Mouse (Mus musculus) layer of hippocampus, postnatal 36 days (tissue): ENCODE results near the gene Sh3bgrl. TPM values are rescaled to one million over a fixed set of nuclear protein-coding genes. Genes with fewer than 3 reads are reported as not detected.
"Not testable (repeated sequence)": the region's sequence is repeated elsewhere in the genome, so short reads cannot be mapped to it uniquely, and the experiment has no call there.

Experiments used
- DNase-seq, 2 experiments: peaks; one replicate each; pipeline ENCODE4 v3.0.0; 2022
- total RNA-seq, 2 experiments: library from RNA; stranded (reverse); gene quantifications; 2 replicates each; pipeline ENCODE4 v1.2.3; 2021

Sh3bgrl gene
- 10 to 100 TPM; 84.8 to 93.0 TPM for total RNA-seq

DNA sequence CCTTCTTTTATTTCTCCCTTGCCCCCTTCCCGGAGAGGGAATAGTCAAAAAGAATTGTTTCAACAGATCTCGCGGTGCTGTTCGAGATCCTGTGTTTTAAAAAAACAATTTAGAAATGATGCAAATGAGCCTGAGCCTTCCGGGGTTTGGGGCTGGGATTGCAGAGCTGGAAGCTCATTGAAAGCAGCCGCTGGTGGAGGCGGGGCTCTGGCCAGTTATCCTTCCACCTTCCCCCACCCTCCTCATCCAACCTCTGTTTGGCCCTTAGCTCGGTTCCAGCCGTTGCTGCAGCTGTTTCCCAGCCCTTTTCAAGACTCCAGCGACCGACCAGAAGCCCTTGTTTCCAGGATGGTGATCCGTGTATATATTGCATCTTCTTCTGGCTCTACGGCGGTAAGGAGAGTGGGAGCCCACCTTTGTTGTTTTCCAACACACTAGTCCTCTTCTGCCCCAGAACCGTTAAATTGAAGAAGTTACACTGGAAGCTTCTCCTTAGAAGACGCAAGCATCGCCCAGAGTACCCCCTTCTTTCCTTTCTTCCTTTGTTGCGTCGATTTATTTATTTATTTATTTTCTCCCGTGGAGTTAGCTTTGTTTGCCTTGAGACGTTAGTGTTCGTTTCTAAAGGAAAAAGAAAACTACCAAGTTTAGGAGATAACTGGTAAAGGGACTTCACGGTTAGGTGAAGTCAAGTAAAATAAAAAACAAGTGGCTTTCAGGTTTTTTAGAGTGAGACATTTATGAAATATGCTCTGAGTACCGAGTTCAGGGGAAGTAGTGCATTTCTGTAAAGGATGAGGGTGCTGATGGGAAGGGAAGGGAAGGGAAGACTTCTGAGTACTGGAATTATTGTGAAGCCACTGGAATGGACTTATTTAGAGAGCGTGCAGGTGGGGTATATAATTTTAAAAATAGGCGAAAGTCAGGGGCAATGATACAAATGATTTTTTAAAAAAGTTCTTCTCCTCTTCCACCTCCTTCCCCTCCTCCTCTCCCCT is at the start of gene Sh3bgrl:
Gene Sh3bgrl (plus strand): TSS at position 121 of the 998 bp plus-strand sequence.
- DNase-seq = peak; percentile 22 to 41

DNA sequence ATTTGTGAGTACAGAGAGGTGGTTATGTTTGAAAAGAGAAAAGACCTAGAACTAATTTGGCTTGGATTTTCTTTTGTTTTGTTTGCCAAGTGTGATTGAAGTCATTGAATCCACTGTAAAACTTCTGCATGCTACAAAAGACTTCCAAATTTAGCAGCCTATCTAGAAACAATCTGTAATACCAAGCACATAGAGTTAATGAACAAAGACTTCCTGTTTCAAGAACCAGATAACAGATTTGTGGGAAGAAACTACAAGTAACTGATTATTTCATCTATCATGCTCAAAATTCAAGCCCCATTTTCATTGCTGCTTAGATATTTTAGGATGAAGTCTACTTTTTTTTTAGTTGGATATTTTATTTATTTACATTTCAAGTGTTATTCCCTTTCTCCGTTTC is 47.4 kb upstream of the Sh3bgrl start:
- no peak for DNase-seq

DNA sequence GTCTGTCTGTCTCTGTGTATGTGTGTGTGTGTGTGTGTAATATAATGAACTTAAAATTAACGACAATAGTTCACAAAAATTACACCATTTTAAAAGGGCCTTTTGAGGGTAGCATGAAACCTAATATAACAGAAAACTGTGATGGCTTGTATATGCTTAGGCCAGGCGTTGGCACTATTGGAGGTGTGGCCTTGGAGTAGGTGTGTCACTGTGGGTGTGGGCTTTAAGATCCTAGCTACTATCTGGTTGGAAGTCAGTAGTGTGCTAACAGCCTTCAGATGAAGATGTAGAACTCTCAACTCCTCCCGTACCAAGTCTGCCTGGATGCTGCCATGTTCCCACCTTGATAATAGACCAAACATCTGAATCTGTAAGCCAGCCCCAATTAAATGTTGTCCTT is 23.4 kb upstream of the Sh3bgrl start:
- no peak for DNase-seq

DNA sequence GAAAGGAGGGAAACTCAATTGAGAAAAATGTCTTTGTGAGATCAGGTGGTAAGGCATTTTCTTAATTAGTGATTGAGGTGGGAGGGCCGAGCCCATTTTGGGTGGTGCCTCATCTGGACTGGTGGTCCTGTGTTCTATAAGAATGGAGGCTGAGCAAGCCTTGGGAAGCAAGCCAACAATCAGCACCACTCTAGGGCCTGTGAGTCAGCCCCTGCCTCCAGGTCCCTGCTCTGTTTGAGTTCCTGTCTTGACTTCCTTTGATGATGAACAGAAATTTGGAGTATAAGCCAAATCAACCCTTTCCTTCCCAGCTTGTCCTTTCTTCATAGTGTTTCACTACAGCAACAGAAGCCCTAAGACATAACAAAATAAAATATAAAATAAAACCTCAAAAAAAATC is 19.4 kb upstream of the Sh3bgrl start:
- no peak for DNase-seq

DNA sequence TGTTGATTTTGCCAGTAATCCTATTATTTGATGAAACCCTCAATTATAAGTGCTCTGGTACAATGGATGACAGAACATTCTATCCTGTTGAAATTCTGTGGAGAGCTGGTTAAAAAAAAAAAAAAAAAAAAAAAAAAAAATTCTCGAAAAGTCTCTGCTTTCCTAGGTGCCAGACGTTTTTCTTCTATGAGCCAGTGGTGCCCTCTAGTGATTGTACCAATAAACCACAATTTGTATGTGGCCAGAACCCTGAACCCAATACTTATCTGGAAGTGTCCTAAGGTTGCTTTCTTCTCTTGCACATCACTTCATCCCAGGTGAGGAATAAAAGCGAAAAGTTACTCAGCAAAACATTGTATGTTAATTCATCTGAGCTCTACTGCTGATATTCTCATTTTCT is 18.8 kb upstream of the Sh3bgrl start:
- DNase-seq = no peak

DNA sequence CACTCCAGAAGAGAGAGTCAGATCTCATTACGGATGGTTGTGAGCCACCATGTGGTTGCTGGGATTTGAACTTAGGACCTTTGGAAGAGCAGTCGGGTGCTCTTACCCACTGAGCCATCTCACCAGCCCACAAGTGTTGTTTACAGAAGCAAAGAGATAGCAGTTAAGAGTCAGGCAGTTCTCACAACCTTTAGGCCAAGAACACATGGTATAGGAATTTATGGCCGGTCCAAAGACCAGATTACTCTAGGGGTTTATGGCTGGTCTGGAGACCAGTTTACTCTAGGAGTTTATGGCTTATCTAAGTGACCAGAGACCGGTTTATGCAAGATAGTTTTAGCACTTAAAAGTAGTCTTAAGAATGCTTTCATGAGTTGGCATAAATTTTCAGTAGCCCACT is 15.8 kb upstream of the Sh3bgrl start:
- DNase-seq = not testable (repeated sequence)

DNA sequence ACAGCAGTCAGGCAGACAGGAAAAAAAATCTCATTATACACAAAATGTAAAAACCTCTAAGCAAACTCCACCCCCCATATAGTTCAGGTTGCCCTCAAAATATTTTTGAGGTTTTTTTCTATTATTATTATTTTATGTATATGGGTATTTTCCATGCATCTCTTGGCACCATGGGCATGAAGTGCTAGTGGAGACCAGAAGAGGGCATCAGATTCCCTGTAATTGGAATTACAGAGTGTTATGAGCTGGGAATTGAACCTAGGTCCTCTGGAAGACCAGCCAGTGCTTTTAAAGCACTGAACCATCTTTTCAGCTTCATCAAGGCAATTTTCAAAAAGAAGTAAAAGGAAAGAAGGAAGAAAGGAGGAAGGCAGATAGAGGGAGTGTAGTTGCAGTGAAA is 8.1 kb upstream of the Sh3bgrl start:
- no peak for DNase-seq

DNA sequence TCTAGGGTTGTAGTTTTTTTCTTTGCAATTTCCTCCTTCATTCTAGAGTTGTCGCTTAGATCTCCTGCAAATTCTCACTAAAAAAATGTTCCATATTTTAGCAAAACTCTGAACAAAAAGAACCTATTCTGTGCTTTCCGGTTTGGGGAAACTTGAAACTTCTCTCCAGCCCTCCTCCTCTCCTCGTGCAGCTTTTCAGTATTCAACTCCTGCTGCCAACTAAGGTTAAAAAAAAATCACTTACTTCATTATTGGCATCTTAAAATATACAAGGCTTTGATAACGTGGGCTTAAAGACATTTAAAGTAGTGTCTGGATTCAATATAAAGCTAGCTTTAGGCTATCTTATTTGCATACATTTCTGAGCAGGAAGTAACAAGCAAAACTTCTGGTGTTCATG is 365 bp upstream of the Sh3bgrl start:
- no peak for DNase-seq

DNA sequence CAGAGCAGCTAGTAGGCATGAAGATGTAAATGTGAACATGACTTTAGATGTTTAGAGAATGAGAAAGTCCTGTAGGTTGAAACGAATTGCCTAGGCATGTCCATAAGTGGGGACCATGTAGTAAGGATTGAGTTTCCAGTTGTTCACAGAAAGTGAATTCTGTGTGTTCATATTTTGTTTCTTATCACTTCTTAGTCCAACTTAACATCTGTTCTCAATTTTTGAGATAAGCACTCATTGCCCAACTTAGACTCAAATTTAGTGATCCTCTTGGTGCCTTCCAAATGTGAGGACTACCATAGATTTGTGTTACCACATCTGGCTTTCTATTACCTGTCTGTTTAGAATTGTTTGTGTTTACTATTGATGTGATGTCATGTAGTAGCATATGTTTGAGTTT is 3.3 kb downstream of the Sh3bgrl start:
- DNase-seq = no peak

DNA sequence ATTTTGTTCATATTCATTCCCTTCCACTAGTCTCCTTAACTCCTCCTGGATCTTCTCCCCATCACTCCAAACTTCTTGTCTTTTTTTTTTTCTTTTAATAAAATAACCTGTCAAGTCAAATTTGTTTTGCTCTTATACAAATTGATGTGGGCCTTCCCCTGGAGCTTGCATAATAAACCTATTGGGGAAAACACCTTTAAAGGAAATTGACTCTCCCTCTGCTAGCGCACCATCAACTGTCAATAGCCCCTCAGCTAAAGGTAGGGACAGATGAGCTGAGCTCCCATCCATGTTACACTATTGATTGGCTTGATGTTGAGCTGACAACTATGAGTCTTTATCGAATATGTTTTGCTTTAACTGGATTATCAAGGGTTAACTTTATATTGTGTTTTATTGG is 5.3 kb downstream of the Sh3bgrl start:
- DNase-seq = no peak

DNA sequence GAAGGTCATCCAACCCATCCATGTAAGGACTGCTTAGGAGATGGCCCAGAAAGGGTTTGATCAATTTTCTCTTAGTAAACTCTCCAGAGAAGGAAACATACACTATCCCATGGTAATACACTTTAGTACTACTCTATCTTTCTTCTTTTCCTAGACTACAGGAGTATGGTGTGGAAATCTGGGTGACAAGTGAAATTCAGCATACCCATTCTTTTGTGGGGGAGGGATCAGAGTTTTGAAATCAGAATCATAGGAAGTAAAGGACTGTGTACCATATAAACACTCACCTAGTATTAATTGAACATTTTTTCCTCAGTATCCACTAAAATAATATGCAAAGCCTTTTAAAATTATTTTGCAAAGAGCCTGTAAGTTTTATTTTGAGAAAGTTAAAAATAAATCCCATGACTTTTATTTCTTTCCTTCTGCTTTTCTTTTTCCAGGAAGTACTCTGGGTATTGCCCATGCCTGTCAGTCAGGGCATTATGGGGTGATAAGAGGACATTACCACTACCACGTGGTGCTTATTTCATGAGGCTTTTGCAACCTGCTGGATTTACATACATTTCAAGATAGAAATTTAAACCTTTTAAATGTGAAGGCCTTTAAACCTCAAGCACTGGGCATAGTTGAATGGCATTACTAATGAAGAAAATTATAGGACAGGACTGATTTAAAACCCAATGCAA is 13.1 kb downstream of the Sh3bgrl start:
- DNase-seq = no peak

DNA sequence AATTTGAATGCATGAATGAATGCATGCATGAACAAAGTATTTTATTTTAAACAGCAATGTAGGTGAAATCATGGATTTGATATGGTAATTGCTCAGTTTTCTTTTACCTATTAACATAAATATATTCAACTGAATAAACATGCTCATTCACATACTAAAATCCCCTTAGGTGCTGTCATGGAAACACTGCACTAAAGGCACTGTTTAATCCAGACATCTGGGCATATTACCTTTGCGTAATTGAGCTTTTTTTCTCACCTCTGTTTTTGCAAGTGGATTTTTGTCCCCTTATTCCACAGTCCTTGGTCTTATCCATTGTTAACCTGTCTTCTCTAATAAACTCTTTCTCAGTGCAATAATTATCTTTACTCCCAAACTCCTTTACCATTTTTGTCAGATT is 17.7 kb downstream of the Sh3bgrl start:
- DNase-seq = no peak

DNA sequence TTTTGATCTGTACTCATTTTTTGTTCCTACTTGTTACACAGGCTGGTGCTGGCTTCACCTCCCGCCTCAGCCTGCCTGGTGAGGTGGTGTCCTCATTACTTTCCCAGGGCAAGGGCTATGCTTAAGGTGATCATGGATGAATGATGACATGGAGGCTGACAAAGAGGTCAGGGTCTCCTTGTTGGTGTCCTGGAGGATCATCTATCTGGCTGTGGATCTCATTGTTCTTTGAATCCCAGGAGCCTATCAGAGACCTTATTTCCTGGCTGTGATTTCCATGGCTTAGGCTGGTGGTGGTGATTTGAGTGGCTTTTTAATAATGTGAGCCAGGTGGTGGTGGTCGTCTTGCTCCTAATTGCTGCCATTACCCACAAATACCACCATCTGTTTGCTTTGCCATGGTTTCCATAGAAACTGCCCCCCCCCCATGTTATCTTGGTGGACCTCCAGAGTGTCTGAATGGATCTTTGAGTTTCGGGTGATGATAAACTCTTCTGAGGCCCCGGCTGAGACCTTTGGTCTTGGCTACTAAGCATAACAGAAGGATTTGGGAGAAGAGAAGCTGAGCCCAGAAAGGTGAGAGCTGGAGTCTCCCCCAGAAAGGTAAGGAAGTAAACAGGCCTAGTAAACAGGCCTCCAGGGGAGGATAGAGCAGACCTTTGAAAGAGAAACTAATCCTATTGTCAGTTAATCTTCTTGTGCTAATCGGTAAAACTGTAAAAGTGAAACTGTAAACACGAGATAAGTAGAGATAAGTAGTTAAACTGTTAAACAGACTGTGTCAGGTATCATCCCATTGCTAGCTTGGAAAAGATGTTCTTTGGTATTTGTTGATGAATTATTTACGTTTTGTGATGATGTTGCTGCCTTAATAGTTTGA is 18.5 kb downstream of the Sh3bgrl start:
- no peak for DNase-seq

DNA sequence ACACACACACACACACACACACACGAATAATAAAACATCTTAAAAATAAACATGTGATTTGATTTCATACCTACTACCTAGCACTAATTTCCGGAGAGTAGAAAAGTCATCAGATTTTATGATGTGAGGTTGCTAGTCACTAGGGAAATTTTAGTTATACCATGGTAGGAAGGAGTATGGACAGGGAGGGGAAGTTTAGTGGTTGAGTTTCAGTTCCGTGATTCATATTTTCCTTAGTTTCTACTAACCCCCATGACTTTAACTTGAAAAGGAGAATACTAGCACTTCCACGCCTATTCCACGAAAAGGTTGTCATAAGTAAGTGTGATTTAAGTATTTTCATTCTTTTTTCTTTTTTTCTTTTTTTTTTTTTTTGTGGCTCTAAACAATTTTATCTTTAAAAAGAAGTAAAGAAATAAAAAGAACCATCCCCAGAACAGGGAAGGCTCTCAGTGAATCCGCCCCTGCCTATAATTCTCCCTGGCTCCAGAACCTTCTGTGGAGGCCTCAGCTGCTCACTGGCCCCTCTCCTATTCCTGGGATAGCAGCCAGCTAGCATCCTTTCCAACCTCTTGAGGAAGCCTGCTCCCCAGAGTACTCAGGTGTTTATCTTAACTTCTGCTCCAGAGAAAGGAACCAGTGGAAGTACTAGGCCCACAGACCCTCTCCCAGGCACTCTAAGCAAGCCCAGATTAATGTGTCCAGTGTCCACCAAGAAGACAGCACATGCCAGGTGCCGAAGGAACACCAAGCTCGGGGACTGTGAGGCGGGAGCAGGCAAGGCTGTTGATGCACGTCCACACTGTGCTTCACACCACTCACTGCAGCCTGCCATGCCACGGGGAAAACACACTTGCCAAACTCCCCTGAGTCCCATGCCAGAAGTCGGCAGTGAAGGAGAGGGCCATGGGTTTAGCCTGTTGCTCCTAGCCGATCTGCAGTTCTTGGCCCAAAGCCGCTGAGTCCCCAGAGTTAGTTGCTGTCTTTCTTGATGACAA is 25.0 kb downstream of the Sh3bgrl start:
- DNase-seq = no peak

DNA sequence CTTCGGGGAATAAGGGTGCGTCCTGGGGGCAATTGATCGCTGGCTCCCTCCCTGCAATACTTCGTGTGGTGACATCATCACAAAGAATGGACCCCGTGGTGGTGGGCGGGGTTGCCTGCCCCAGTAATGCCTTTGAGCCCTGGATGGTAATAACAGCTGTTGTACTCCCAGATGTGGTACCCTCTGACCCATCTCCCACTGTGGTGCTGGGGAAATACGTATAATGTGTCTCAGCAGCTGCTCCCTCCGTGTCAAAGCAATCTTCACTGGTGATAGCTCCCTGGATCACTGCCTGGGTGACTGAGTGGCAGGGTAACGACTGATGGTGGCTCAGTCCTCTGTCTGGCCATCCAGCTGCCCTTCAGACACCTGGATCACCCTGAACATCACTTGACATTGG is 26.0 kb downstream of the Sh3bgrl start:
- DNase-seq = no peak

DNA sequence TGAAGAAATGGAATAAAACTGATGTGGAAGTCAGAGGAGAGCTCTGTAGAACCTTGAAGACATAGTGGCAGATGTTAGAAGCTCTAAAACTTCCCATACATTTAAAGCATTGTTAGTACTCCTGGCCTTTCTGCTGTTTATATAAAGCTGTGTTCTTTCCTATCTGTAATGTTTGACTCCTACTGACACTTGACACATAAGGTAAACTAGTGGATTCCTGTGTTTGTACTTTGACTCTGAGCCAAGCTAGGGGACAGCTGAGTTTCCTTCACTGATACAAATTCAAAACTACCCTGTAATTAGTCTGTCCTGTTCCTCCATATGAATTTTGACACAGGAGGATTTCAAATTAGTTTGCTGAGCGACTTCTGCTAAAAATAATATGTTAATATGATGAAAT is 27.5 kb downstream of the Sh3bgrl start:
- DNase-seq = no peak

DNA sequence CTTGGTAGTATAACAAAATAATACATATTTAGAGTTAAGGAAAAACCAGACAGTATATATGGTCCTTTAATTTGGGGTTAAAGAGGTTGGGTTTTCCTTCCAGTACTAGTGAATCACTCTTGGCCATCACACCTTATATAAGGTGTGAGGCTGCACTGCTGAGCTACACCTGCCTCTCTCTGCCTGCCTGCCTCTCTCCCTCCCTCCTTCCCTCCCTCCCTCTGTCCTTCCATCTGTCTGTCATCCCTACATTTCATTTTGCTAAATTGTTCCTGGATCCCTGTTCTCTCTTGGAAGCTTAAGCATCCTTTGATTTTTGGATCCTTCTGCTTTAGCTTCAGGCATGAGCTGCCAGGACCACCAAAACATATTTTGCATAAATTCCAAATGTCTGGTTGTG is 28.6 kb downstream of the Sh3bgrl start:
- no peak for DNase-seq

DNA sequence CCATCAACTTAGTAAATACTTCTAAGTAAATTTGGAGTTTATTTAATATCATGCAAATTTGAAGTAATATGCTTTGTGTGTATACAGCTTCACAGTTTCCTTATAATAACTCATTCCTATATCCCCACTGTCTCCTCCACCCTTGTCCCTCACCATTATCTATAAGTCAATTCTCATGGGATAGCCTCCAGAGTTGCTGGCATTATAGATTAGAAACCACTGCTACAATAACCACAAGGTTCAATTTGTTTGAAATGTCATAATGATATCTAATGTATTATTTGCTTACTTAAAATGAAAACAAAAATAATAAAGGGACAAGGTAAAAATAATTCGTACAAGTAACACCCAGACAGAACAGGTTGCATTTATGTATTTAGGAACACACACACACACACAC is 31.7 kb downstream of the Sh3bgrl start:
- DNase-seq = no peak

DNA sequence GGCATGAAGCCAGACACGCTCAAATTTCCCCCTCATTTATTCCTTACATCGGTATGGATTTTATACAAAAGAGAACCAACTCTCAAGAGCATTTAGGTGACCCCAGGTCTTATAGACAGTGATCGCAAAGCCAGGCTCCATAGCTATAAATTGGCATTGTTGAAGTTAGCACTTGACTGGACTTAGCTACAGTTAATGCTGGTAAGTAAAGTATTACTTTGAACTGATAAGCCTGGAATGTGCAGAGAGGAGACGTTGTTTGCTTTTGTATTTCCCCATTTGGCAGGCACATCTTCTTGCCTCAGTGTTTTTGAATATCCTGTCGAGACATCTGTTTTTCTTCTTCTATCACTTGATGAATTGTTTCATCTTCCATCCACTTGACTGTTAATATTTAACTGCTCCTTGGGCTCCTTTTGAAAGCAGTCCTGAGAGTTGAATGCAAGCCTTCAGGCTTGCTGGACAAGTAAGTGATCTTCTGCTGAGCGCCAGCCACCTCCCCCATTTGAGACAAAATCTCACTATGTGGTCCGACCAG is 32.5 kb downstream of the Sh3bgrl start:
- DNase-seq = no peak

DNA sequence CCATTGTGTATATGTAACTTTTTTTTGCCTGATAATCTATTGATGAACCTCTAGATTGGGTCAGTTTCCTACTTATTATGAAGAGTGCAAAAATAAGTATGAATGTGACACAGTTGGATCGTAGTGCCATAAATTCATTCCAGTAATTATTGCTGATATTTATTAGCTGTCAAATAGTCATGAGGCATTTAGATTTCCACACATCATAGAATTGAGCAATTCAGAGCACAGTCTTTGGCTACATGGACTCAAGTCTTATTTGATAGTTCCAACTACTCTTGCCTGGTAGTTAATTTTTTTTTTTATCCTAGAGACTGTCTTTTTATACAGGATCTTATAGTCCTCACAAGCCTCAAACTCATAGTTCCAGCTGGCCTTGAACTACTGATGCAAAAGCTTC is 34.9 kb downstream of the Sh3bgrl start:
- no peak for DNase-seq

DNA sequence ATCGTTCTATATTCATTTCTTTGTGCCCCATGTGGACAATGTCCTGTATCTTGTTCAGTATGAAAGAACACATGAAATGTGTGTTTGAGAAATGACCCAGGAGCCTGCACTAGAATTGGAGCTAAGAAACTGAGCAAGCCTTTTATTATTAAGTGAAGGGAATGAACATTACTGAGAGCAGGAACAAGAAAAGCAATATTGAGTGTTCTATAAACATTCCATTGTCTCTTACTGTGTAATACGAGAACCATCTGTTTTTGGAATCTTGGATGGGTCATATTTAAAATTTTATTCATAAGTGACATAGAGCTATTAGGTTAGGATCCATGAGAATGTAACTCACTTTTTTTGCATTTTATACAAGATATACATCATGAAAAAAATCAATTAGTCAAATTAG is 36.7 kb downstream of the Sh3bgrl start:
- no peak for DNase-seq
